Mouse (Mus musculus) heart, embryonic 11.5 days (tissue): ENCODE results near the gene Bnc2. TPM values are rescaled to one million over a fixed set of nuclear protein-coding genes. Genes with fewer than 3 reads are reported as not detected.

Experiments
- ATAC-seq: fragments of 200-750 bp; cut with Nextera tagmentation; replicated peaks from 2 replicates; pipeline ENCODE4 v1.8.0; 2017; ENCODE audit warnings: moderate library complexity; ENCODE audit not compliant: insufficient number of reproducible peaks, low FRiP score, low TSS enrichment
- H3K27ac ChIP-seq: fragments of 300-500 bp; sonication (generic); 2 replicates; pipeline ENCODE4 v1.5.1; 2014; ENCODE audit warnings: mild to moderate bottlenecking, low read depth, low read length
- H3K27me3 ChIP-seq: fragments of 300-500 bp; sonication (generic); 2 replicates; pipeline ENCODE4 v1.6.1; 2014; ENCODE audit warnings: mild to moderate bottlenecking, low read length, mixed read lengths; ENCODE audit not compliant: control insufficient read depth, insufficient read depth
- H3K36me3 ChIP-seq: fragments of 300-500 bp; sonication (generic); 2 replicates; pipeline ENCODE4 v1.6.1; 2014; ENCODE audit warnings: mild to moderate bottlenecking, low read length, moderate library complexity, mixed read lengths; ENCODE audit not compliant: control insufficient read depth, insufficient read depth
- H3K4me1 ChIP-seq: fragments of 300-500 bp; sonication (generic); 2 replicates; pipeline ENCODE4 v1.6.1; 2014; ENCODE audit warnings: low read length; ENCODE audit not compliant: control insufficient read depth, insufficient read depth
- H3K4me2 ChIP-seq: fragments of 300-500 bp; sonication (generic); 2 replicates; pipeline ENCODE4 v1.6.1; 2014; ENCODE audit warnings: mild to moderate bottlenecking, moderate library complexity
- H3K4me3 ChIP-seq: fragments of 300-500 bp; sonication (generic); 2 replicates; pipeline ENCODE4 v1.5.1; 2014; ENCODE audit warnings: low read depth, low read length
- H3K9ac ChIP-seq: fragments of 300-500 bp; sonication (generic); 2 replicates; pipeline ENCODE4 v1.6.1; 2014; ENCODE audit warnings: mild to moderate bottlenecking, low read depth, low read length, moderate library complexity
- H3K9me3 ChIP-seq: fragments of 300-500 bp; sonication (generic); replicated peaks from 2 replicates; pipeline ENCODE4 v1.6.1; 2016; ENCODE audit warnings: low read length; ENCODE audit not compliant: control insufficient read depth
- WGBS: fragments of 180-500 bp; shearing (Covaris S2); extraction: QIAGEN DNeasy Blood & Tissue Kit; methylation state at CpG from one replicate; pipeline ENCODE4 v1.1.7; 2014; ENCODE audit not compliant: insufficient replicate concordance; 5-methylcytosine and 5-hydroxymethylcytosine counted together
- polyA plus RNA-seq: library from polyadenylated mRNA; unstranded; fragments of >200 nt; fragmentation: Nextera tagmentation; extraction: Ambion mirVana; gene quantifications from 2 replicates; pipeline ENCODE4 v1.2.1, GENCODE M21; 2014

Gene Bnc2
- polyA plus RNA-seq, 1 experiment from 2014 or later = 2.9 TPM

DNA sequence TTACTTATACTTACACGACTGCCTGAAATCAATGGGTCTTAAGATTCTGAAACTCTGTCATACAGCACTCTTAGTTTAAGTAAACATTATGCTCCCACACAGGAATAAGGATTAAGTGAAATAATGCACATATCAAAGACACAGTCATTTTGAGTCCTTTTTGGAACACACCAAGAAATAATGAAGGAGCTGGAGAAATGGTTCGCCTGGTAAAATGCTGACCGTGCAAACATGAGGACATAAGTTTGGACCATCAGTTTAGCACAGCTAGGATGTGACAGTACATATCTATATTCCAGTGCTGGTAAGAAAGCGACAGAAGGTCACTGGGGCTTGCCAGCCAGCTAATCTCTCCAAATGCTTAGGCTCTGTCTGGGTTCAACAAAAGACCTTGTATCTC lies 205.7 kb downstream of the Bnc2 start:
- H3K4me3 ChIP-seq = no peak overlapping the region
- no peak for ATAC-seq
- H3K36me3 ChIP-seq = no peaks in the 10 kb centered on the region
- H3K4me1 ChIP-seq = no peaks in the 10 kb centered on the region
- no peak overlapping the region for H3K4me2 ChIP-seq
- H3K9ac ChIP-seq = no peak overlapping the region
- H3K27ac ChIP-seq = no peak overlapping the region
- H3K9me3 ChIP-seq = no peaks in the 10 kb centered on the region
- H3K27me3 ChIP-seq = no peaks in the 10 kb centered on the region
- WGBS = 76% methylated on average over 4 of the region's 4 CpGs

DNA sequence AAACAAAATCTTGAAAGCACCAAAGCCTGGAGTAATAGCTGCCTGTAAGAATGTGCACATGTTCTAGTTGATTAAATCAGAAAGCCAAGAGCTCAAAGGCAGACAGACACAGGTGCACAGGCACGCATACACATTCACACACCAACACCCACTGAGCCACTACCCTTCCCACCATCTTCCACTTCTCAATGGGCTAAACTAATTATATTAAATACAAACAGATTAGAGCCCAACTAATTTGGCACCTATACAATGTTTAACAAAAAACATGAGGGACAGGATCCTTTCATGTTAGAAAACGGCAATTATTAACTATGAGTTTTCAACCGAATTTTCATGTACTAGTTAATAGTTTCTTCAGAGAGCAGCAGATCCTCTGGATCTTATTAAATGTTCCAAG lies 207.4 kb downstream of the Bnc2 start:
- Histone ChIP-seq H3K4me1 (no peaks in the 10 kb centered on the region), H3K27me3 (no peaks in the 10 kb centered on the region), H3K36me3 (no peaks in the 10 kb centered on the region), H3K4me3 (no peak overlapping the region), H3K4me2 (no peak overlapping the region), H3K9ac (no peak overlapping the region), H3K9me3 (no peaks in the 10 kb centered on the region), H3K27ac (no peak overlapping the region)
- no peak for ATAC-seq
- 86% methylated on average over 3 of the region's 3 CpGs for WGBS

DNA sequence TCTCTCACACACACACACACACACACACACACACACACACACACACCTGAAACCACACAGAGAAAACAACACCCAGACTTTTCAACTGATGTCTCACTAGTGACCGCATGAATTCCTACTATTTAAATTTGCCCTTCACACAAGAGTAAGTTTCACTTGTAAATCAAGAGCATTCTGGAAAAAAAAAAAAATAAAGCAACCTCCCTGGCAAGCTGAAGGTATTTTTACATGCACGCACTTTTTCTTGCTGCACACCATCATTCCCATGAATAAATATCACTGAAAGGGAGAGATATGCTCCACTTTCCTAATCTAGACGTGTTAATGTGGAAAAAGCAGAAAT lies 216.9 kb downstream of the Bnc2 start:
- no peak for ATAC-seq
- no peak overlapping the region for H3K9ac ChIP-seq
- H3K4me1 ChIP-seq = no peaks in the 10 kb centered on the region
- no peaks in the 10 kb centered on the region for H3K36me3 ChIP-seq
- H3K27ac ChIP-seq = no peak overlapping the region
- WGBS = 73% methylated on average over 3 of the region's 3 CpGs
- no peak overlapping the region for H3K4me3 ChIP-seq
- no peaks in the 10 kb centered on the region for H3K27me3 ChIP-seq
- no peaks in the 10 kb centered on the region for H3K9me3 ChIP-seq
- H3K4me2 ChIP-seq = no peak overlapping the region

DNA sequence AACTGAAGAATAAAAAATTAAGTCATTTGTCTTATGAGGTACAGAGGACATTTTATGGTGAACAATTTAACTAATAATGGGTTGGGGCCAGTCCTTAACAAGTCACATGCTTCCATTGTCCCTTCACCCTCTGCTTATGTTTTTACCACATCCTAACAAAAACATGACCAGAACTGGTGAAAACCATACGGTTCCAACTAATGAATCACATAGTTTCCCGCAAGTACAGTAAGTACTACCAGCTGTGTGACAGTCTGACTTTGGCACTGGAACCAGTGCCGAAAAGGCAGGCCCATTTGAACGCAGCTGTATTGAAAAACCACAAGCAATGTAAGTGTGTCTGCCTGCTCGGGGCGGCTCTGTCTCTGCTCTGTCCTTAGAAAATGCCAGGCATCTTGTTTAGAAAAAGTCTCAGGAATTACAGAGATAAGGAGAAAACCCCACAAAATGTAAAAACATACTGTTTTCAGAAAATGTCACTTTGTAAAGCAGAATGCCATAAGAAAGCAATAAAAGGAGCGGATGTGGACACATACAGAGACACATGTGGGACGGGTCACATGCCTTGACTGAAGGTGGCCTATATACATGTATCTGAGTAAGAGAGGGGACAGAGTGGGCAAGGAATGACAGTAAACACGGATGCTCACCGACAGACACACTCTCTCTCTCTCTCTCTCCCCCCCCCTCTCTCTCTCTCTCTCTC lies 217.4 kb downstream of the Bnc2 start:
- no peaks in the 10 kb centered on the region for H3K36me3 ChIP-seq
- H3K4me3 ChIP-seq = no peak overlapping the region
- H3K27ac ChIP-seq = no peak overlapping the region
- no peaks in the 10 kb centered on the region for H3K4me1 ChIP-seq
- no peaks in the 10 kb centered on the region for H3K9me3 ChIP-seq
- no peak for ATAC-seq
- no peaks in the 10 kb centered on the region for H3K27me3 ChIP-seq
- no peak overlapping the region for H3K4me2 ChIP-seq
- WGBS = 70% methylated on average over 10 of the region's 10 CpGs
- no peak overlapping the region for H3K9ac ChIP-seq

DNA sequence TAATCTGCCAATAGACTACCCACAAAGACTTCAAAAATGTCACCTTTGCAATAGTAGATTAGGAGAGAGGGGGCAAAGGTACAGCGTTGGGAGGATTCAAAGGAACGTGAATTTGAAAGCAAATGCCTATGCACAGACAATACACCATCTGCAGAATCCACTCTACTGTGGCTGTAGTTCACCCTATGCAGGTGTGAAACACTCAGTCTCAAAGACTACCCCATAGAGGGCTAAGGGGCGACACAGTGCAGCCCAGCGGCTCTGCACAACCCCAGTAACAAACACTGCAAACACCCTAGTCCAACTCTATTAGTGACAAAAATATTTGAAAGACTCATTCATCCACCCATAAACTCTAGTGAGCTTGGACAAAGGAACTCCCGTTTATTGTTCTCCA lies 218.2 kb downstream of the Bnc2 start:
- no peak for ATAC-seq

DNA sequence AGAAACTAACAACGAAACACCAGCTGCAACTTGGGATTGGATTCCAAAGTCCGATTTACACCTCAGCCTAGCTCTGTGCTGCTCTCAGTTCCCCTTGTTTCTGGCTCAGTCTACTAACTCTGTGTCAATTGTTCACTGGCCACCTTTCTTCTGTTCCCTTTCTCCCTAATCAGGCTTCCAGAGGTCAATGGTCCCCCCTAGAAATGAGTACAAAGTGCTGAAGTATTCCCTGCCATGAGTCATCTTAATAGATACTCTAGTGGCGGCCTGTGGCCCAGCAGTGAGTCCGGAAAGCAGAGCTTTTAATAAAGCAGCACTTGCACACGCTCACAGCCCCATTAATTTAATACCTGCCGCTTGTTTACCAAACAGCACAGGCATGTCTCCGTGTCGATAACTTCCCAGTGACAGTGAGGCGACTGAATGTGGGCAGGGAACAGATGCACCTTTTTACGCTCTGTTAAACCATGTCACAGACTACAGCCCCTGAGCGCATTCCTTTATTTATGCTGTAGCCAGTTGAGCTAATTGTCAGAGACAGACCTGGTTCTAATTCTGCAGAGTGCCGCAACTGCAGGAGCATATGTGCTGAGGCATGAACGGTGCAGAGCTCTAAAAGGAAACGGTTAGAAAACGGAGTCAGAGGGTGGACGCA lies 218.8 kb downstream of the Bnc2 start:
- Histone ChIP-seq H3K27ac (no peak overlapping the region), H3K9me3 (no peaks in the 10 kb centered on the region), H3K27me3 (no peaks in the 10 kb centered on the region), H3K4me3 (no peak overlapping the region), H3K4me2 (no peak overlapping the region), H3K4me1 (no peaks in the 10 kb centered on the region), H3K9ac (no peak overlapping the region), H3K36me3 (no peaks in the 10 kb centered on the region)
- 79% methylated on average over 16 of the region's 16 CpGs for WGBS
- no peak for ATAC-seq

More for the DNA sequence above, 218.2 kb downstream of the Bnc2 start:
- Histone ChIP-seq H3K9ac (no peak overlapping the region), H3K9me3 (no peaks in the 10 kb centered on the region), H3K4me3 (no peak overlapping the region), H3K4me2 (no peak overlapping the region), H3K36me3 (no peaks in the 10 kb centered on the region), H3K4me1 (no peaks in the 10 kb centered on the region), H3K27ac (no peak overlapping the region), H3K27me3 (no peaks in the 10 kb centered on the region)
- 85% methylated on average over 5 of the region's 5 CpGs for WGBS

DNA sequence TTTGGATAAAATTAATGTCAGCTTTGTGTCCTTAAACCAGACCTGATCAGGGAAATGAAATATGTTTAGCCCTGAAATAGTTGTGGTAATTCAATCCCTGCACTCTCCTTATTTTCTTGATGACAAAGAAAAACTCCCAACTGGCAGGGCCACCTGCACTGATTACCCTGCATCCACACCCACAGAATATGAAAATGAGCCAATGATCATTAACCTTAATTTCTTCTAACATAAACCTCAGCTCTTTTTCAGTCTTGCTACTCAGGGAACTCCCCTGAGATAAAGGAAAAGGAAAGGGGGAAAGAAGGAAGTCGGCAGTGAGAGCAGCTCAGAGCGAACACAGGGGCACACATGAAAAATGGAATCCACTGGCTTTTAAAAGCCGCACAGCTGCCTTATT lies 220.6 kb downstream of the Bnc2 start:
- Histone ChIP-seq H3K9me3 (no peaks in the 10 kb centered on the region), H3K36me3 (no peaks in the 10 kb centered on the region), H3K4me2 (no peak overlapping the region), H3K4me3 (no peak overlapping the region), H3K9ac (no peak overlapping the region), H3K27ac (no peak overlapping the region), H3K4me1 (no peaks in the 10 kb centered on the region), H3K27me3 (no peaks in the 10 kb centered on the region)
- ATAC-seq = no peak
- WGBS = 61% methylated on average over 3 of the region's 3 CpGs

DNA sequence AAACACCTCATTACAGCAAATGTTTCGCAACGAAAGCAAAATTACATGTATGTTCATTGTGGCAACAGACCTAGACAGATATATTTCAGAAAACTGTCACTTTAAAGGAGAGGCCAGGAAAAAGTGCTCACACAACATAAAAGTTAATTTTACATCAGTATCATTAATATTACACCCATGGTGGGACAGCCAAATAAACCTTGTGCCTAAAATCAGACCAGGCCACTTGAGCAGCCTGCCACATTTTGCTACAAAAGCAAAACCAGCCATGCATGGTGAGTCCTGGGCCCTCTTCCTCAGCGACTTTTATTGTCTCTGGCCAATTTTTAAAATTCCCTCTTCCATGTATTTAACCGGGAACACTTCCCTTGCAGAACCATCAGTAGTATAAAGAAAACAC lies 221.5 kb downstream of the Bnc2 start:
- Histone ChIP-seq H3K36me3 (no peaks in the 10 kb centered on the region), H3K4me2 (no peak overlapping the region), H3K27me3 (no peaks in the 10 kb centered on the region), H3K9me3 (no peaks in the 10 kb centered on the region), H3K4me3 (no peak overlapping the region), H3K9ac (no peak overlapping the region), H3K27ac (no peak overlapping the region), H3K4me1 (no peaks in the 10 kb centered on the region)
- 72% methylated on average over 4 of the region's 4 CpGs for WGBS
- no peak for ATAC-seq

DNA sequence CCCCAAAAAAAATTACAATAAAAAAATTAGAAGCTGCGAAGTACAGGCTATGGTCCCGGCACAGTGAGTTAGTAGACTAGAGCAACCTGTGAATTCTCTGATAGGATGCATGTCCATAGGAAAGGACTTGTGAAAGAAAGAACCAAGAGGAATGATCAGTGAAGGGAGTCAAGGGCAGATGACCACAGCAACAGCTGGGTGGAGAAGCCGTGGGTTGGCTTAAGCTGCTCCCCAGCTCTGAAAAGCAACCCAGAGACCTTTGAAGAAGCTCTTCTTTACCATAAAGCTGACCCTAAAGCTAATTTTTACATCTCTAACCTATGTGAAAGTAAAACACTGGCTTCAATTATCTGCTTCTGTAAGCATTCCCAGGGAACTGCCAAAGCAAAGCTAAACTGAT lies 222.4 kb downstream of the Bnc2 start:
- Histone ChIP-seq H3K36me3 (no peaks in the 10 kb centered on the region), H3K4me2 (no peak overlapping the region), H3K9ac (no peak overlapping the region), H3K27me3 (no peaks in the 10 kb centered on the region), H3K9me3 (no peaks in the 10 kb centered on the region), H3K27ac (no peak overlapping the region), H3K4me1 (no peaks in the 10 kb centered on the region), H3K4me3 (no peak overlapping the region)
- ATAC-seq = no peak
- WGBS = 84% methylated on average over 3 of the region's 3 CpGs
